Mouse (Mus musculus): ENCODE data around the gene Mea1. TPM values are rescaled to one million over a fixed set of nuclear protein-coding genes. Genes with fewer than 3 reads are reported as not detected.

Mea1 gene
- total RNA-seq, 2 experiments from 2014 or later = 105 to 120 TPM

GRCm38 (mm10) chr17:46727271-46727670, 48.7 kb downstream of the Mea1 start:
- no peak for DNase-seq (ENCODE audit: low spot score in 2 of 2)
- intact Hi-C loops (cut with DNase I) = no loop called here

DNA sequence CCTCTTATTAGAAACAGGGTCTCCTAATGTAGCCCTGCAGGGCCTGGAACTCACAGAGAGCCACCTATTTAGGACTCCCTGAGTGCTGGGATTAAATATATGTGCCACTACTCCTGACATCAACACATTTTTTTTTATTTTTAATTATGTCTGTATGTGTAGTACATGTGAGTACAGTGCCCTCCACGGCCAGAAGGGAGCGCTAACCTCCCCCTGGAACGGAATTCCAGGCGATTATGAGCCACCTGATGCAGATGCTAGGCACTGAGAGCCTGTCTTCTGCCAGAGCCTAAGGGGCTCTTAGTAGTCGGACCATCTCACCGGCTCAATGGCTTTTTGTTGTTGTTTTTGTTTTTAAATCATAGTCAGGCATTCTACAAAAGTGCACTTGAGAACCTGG, 49.4 kb downstream of the Mea1 start:
- intact Hi-C loops (cut with DNase I) = no loop called here
- DNase-seq (ENCODE audit: low spot score in 2 of 2) = no peak

DNA sequence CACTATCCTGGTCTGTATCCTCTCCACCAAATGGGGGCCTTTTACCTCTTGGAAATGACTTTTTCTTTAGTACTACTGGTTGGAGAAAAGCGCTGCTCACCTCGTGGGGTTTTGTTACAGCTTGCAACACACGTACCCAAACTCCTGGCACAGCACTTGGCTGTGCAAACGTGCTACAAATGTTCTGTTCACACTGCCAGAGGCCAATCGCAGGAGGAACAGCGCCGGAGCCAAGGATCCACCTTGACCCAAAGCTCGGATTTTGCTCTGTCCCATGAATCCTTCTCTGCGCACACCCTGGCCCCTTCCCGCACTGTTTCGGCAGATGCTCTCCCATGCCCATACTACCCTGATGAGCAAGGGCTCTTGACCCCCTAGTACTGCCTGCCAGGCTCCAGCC, 49.9 kb downstream of the Mea1 start:
- DNase-seq (ENCODE audit: low spot score in 2 of 2) = no peak
- intact Hi-C loops (cut with DNase I) = no loop called here

DNA sequence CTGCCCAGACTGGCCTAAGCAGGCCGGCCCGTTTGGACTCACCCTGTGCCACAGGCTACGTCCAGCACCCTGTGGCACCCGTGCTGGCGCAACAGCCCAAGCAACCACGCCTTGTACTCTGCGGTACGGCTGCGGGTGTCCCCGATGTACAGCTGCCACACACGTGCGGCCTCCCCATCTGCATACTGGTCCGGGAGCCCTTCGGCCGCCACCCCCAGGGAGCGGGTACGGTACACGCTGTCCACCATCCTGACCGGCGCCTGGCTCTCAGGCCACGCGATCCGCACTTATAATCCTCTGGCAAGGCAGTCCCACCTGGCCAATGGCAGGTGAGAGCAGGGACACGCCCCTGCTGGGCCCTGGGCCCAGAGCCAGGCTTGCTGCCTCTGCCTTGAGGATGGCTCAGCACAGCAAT, 50.3 kb downstream of the Mea1 start, which contains the start of gene Gnmt:
Gene Gnmt, minus strand, starts transcription at position 265 of the 415 bp plus-strand sequence.
- intact Hi-C loops (cut with DNase I) = no loop called here
- no peak for DNase-seq (ENCODE audit: low spot score in 2 of 2)

Other genes with a start within 250 kb of the Mea1 start
- gene Crip3, start 249.9 kb upstream of the Mea1 start, total RNA-seq (2021) = 1 to 10 TPM; 3.3 to 5.3 TPM
- under 1 TPM; 0.53 to 0.89 TPM for gene Slc22a7, start 240.3 kb upstream of the Mea1 start, total RNA-seq (2021)
- 100 to 1,000 TPM; 135 to 142 TPM for gene Ttbk1, start 191.1 kb upstream of the Mea1 start, total RNA-seq (2021)
- 1 to 10 TPM; 5.2 to 5.3 TPM for gene Dnph1, start 182.1 kb upstream of the Mea1 start, total RNA-seq (2021)
- gene Cul9, start 132.4 kb upstream of the Mea1 start, total RNA-seq (2021) = 10 to 100 TPM; 49.3 to 50.8 TPM
- gene Srf, start 122.6 kb upstream of the Mea1 start, total RNA-seq (2021) = 10 to 100 TPM; 52.0 to 65.9 TPM
- gene Ptk7, start 49.3 kb upstream of the Mea1 start, total RNA-seq (2021) = 10 to 100 TPM; 13.8 to 13.9 TPM
- 10 to 100 TPM; 15.8 to 16.5 TPM for gene Klc4, start 32.8 kb upstream of the Mea1 start, total RNA-seq (2021)
- gene Mrpl2, start 32.6 kb upstream of the Mea1 start, total RNA-seq (2021) = 10 to 100 TPM; 45.6 to 54.2 TPM
- 10 to 100 TPM; 30.2 to 33.4 TPM for gene Cul7, start 28.5 kb upstream of the Mea1 start, total RNA-seq (2021)
- gene Rrp36, start 4.4 kb upstream of the Mea1 start, total RNA-seq (2021) = 10 to 100 TPM; 14.1 to 15.7 TPM
- gene Klhdc3, start 2.1 kb downstream of the Mea1 start, total RNA-seq (2021) = 100 to 1,000 TPM; 200 to 204 TPM
- gene Ppp2r5d, start 26.3 kb downstream of the Mea1 start, total RNA-seq (2021) = 10 to 100 TPM; 85.4 to 90.8 TPM
- 10 to 100 TPM; 37.6 to 38.1 TPM for gene Pex6, start 32.7 kb downstream of the Mea1 start, total RNA-seq (2021)
- under 1 TPM; 0.57 TPM for gene Gnmt, start 50.4 kb downstream of the Mea1 start, total RNA-seq (2021)
- gene Cnpy3, start 73.4 kb downstream of the Mea1 start, total RNA-seq (2021) = 10 to 100 TPM; 53.4 to 54.5 TPM
- gene Ptcra, start 84.9 kb downstream of the Mea1 start, total RNA-seq (2021) = not detected
- 1 to 10 TPM; 9.5 to 9.6 TPM for gene 2310039H08Rik, start 93.8 kb downstream of the Mea1 start, total RNA-seq (2021)
- gene Rpl7l1, start 103.9 kb downstream of the Mea1 start, total RNA-seq (2021) = 10 to 100 TPM; 49.1 to 49.6 TPM
- gene Bicral, start 179.7 kb downstream of the Mea1 start, total RNA-seq (2021) = 10 to 100 TPM; 39.9 to 42.7 TPM
- gene Tbcc, start 211.9 kb downstream of the Mea1 start, total RNA-seq (2021) = 10 to 100 TPM; 33.1 to 39.8 TPM
- gene Prph2, start 231.7 kb downstream of the Mea1 start, total RNA-seq (2021) = not detected

Measured in left cerebral cortex, postnatal 14 days (tissue).